Mouse (Mus musculus) CH12.LX (cell line): ENCODE measurements around the gene Teddm3.

Source experiments
- CHD1 ChIP-seq: IDR thresholded peaks from 2 replicates; pipeline ENCODE4 v1.6.1; 2012; ENCODE audit warnings: low read depth, low read length, improper control_type of control experiment, inconsistent platforms
- CTCF ChIP-seq, 2 experiments: IDR thresholded peaks in 1 of 2; conservative IDR thresholded peaks in 1 of 2; 2 replicates each; pipeline ENCODE4 v1.5.1; 2011 to 2012; ENCODE audit warnings: low read depth in 2 of 2, low read length in 2 of 2, improper control_type of control experiment in 1 of 2, inconsistent platforms in 1 of 2, mild to moderate bottlenecking in 1 of 2, moderate library complexity in 1 of 2
- EP300 ChIP-seq: IDR thresholded peaks from 2 replicates; pipeline ENCODE4 v1.6.1; 2011; ENCODE audit warnings: low read length, improper control_type of control experiment
- ETS1 ChIP-seq: conservative IDR thresholded peaks from 2 replicates; pipeline ENCODE4 v1.6.1; 2012; ENCODE audit warnings: low read depth, mild to moderate bottlenecking, inconsistent platforms, low read length, improper control_type of control experiment, moderate library complexity
- HCFC1 ChIP-seq: IDR thresholded peaks from 2 replicates; pipeline ENCODE4 v1.6.1; 2012; ENCODE audit warnings: low read depth, mild to moderate bottlenecking, inconsistent platforms, low read length, improper control_type of control experiment
- MAX ChIP-seq: IDR thresholded peaks from 2 replicates; pipeline ENCODE4 v1.6.1; 2011; ENCODE audit warnings: low read length, improper control_type of control experiment
- MEF2A ChIP-seq: IDR thresholded peaks from 2 replicates; pipeline ENCODE4 v1.6.1; 2014; ENCODE audit warnings: low read depth, mild to moderate bottlenecking, inconsistent platforms, low read length, improper control_type of control experiment, borderline replicate concordance
- NRF1 ChIP-seq: IDR thresholded peaks from 2 replicates; pipeline ENCODE4 v1.6.1; 2014; ENCODE audit warnings: low read depth, mild to moderate bottlenecking, inconsistent platforms, low read length, improper control_type of control experiment, moderate library complexity
- PAX5 ChIP-seq: IDR thresholded peaks from 2 replicates; pipeline ENCODE4 v1.6.1; 2012; ENCODE audit warnings: low read length, inconsistent platforms, mixed read lengths
- POLR2A ChIP-seq: IDR thresholded peaks from 2 replicates; pipeline ENCODE4 v1.6.1; 2011; ENCODE audit warnings: low read depth, mild to moderate bottlenecking, improper control_type of control experiment, low read length
- TCF12 ChIP-seq: IDR thresholded peaks from 2 replicates; pipeline ENCODE4 v1.6.1; 2014; ENCODE audit warnings: low read depth, mild to moderate bottlenecking, inconsistent platforms, low read length, improper control_type of control experiment
- ZC3H11A ChIP-seq: IDR thresholded peaks from 2 replicates; pipeline ENCODE4 v1.6.1; 2012; ENCODE audit warnings: low read depth, mild to moderate bottlenecking, inconsistent platforms, low read length, improper control_type of control experiment
- ZNF384 ChIP-seq: IDR thresholded peaks from 2 replicates; pipeline ENCODE4 v1.6.1; 2012; ENCODE audit warnings: low read depth, low read length, improper control_type of control experiment, inconsistent platforms

- TF ChIP-seq CTCF (conservative IDR thresholded peaks at IDR 0.05 in 1 of 2, IDR thresholded peaks at IDR 0.05 in 1 of 2; ENCODE audit: low read depth in 2 of 2, low read length in 2 of 2) (no peak), EP300 (no peak), POLR2A (no peak), MAX (no peak), HCFC1 (no peak), ETS1 (no peak), ZNF384 (no peak), ZC3H11A (no peak), TCF12 (no peak), CHD1 (no peak), NRF1 (no peak), PAX5 (no peak), MEF2A (no peak)
Observed at GRCm38 (mm10) chr16:21195260-21195866, 41.6 kb upstream of the Teddm3 start.
